23 mouse cellular contexts compared by ENCODE assay signal in the genomic region with DNA sequence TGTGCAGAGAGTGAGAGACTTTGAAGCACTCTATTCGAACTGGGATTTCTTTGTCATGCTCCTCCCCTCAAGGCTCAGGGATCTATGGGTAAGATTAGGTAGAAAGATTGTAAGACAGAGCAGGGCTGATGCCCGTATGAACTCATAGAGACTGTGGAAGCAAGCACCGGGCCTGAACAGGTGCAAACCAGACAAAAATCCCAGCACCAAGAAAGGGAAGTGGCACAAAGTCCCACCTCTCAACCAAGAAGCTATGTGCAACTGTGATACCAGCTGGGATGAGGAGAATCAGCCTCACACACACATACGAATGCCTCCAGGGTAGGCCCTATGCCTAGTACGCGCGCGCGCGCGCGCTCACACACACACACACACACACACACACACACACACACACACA. TPM values are rescaled to one million over a fixed set of nuclear protein-coding genes. Genes with fewer than 3 reads are reported as not detected.
"Had no signal": no experiment of that assay in that cellular context is flagged by ENCODE, and none has a peak within 500 bp of the region (broad histone marks: within the 10 kb centered on the region; RNA-seq: fewer than 3 reads in every experiment).

No protein-coding gene starts in this region.

- ATAC-seq: liver, embryonic 12.5 days; midbrain, embryonic 13.5 days had no signal

- DNase-seq: kidney, postnatal 25 days; lung, embryonic 14.5 days; lung, postnatal 10 days; lung, postnatal 4 days; retina, postnatal 1 day; right cerebral cortex, postnatal 4 days; spleen, adult 18-20 months; thymus, postnatal 36 days had no signal

- H3K4me3 ChIP-seq: left cerebral cortex, adult 2 months; limb, embryonic 10.5 days; liver, embryonic 12.5 days; midbrain, embryonic 13.5 days; neural tube, embryonic 15.5 days; stomach, embryonic 15.5 days had no signal

- H3K27ac ChIP-seq: left cerebral cortex, adult 2 months; limb, embryonic 10.5 days; liver, embryonic 12.5 days; midbrain, embryonic 13.5 days; neural tube, embryonic 15.5 days; stomach, embryonic 15.5 days had no signal

RNA-seq across cellular contexts. Expression of a gene that starts 20.1 kb away (rescaled TPM):
- total RNA-seq: layer of hippocampus, postnatal 25 days; left cerebral cortex, adult 2 months; left cerebral cortex, postnatal 14 days; midbrain, postnatal 0 days had no signal
- polyA plus RNA-seq: kidney, embryonic 16.5 days; limb, embryonic 10.5 days; limb, embryonic 14.5 days; liver, embryonic 12.5 days; liver, embryonic 16.5 days; lung, embryonic 14.5 days; midbrain, embryonic 13.5 days; midbrain, postnatal 0 days; neural tube, embryonic 11.5 days; neural tube, embryonic 15.5 days; stomach, embryonic 15.5 days; testis, adult 2 months; thymus, postnatal 0 days had no signal
